Mouse (Mus musculus) olfactory bulb, adult 2 months (tissue): ENCODE measurements around the gene AF067061. TPM values are rescaled to one million over a fixed set of nuclear protein-coding genes. Genes with fewer than 3 reads are reported as not detected.
"Not testable (repeated sequence)": the region's sequence is repeated elsewhere in the genome, so short reads cannot be mapped to it uniquely, and the experiment has no call there.

Source experiments
- H3K27ac ChIP-seq: fragments of 200-500 bp; 2 replicates; pipeline ENCODE4 v1.5.1; 2012; ENCODE audit warnings: low read depth, low read length; ENCODE audit not compliant: insufficient read depth
- H3K4me1 ChIP-seq: fragments of 200-500 bp; 2 replicates; pipeline ENCODE4 v1.6.1; 2012; ENCODE audit warnings: low read length; ENCODE audit not compliant: control insufficient read depth, insufficient read depth
- H3K4me3 ChIP-seq: fragments of 200-500 bp; 2 replicates; pipeline ENCODE4 v1.5.1; 2012; ENCODE audit warnings: mild to moderate bottlenecking, low read depth, low read length, moderate library complexity; ENCODE audit not compliant: insufficient read depth
- WGBS: fragments of 180-500 bp; shearing (Covaris S2); methylation state at CpG from one replicate; pipeline ENCODE4 v1.1.7; 2018; 5-methylcytosine and 5-hydroxymethylcytosine counted together
- polyA plus RNA-seq: library from polyadenylated mRNA; stranded (reverse); fragments of >200 nt; gene quantifications from 2 replicates; pipeline ENCODE4 v1.2.4, GENCODE M21; 2012; ENCODE audit warnings: low replicate concordance; ENCODE audit not compliant: missing spikeins, insufficient read depth, insufficient read length

AF067061 gene
- polyA plus RNA-seq = not detected in 2 replicates

- H3K27ac ChIP-seq, H3K4me1 ChIP-seq, H3K4me3 ChIP-seq: not testable (repeated sequence)
- 81% methylated on average over 2 of the region's 2 CpGs for WGBS
Observed at GRCm38 (mm10) chr13:120262870-120263269, at the start of gene AF067061. Gene AF067061 (plus strand): TSS chr13:120263114.

- H3K4me3 ChIP-seq = not testable (repeated sequence)
Observed at GRCm38 (mm10) chr13:120215847-120216246, 47.1 kb upstream of the AF067061 start, which contains the start of gene Gm21762. Gene Gm21762 (minus strand): TSS chr13:120215947.

GRCm38 (mm10) chr13:120220922-120221321, 42.0 kb upstream of the AF067061 start:
- 81% methylated on average over 5 of the region's 5 CpGs for WGBS
- not testable (repeated sequence) for H3K4me3 ChIP-seq

More at GRCm38 (mm10) chr13:120215847-120216246, 47.1 kb upstream of the AF067061 start, which contains the start of gene Gm21762:
- no CpG with 5 or more reads among the region's 2 CpGs for WGBS
- not testable (repeated sequence) for H3K4me1 ChIP-seq, H3K27ac ChIP-seq

GRCm38 (mm10) chr13:120223012-120223659, 39.8 kb upstream of the AF067061 start:
- H3K4me1 ChIP-seq, H3K27ac ChIP-seq, H3K4me3 ChIP-seq: not testable (repeated sequence)
- 93% methylated on average over 16 of the region's 25 CpGs for WGBS

More at GRCm38 (mm10) chr13:120220922-120221321, 42.0 kb upstream of the AF067061 start:
- not testable (repeated sequence) for H3K4me1 ChIP-seq, H3K27ac ChIP-seq

GRCm38 (mm10) chr13:120231798-120232197, 31.1 kb upstream of the AF067061 start:
- not testable (repeated sequence) for H3K4me3 ChIP-seq, H3K4me1 ChIP-seq, H3K27ac ChIP-seq
- 94% methylated on average over 17 of the region's 17 CpGs for WGBS

- 79% methylated on average over 13 of the region's 25 CpGs for WGBS
- H3K27ac ChIP-seq, H3K4me3 ChIP-seq, H3K4me1 ChIP-seq: not testable (repeated sequence)
Observed at GRCm38 (mm10) chr13:120232447-120233049, 30.4 kb upstream of the AF067061 start.

- H3K4me1 ChIP-seq, H3K27ac ChIP-seq, H3K4me3 ChIP-seq: not testable (repeated sequence)
Observed at GRCm38 (mm10) chr13:120238811-120239210, 24.1 kb upstream of the AF067061 start, which contains the start of gene Gm21731. Gene Gm21731 (plus strand): TSS chr13:120239111.

- not testable (repeated sequence) for H3K4me1 ChIP-seq, H3K4me3 ChIP-seq, H3K27ac ChIP-seq
- 88% methylated on average over 2 of the region's 3 CpGs for WGBS
Observed at GRCm38 (mm10) chr13:120251208-120251924, 11.5 kb upstream of the AF067061 start.

- WGBS = 82% methylated on average over 3 of the region's 3 CpGs
- not testable (repeated sequence) for H3K27ac ChIP-seq, H3K4me3 ChIP-seq, H3K4me1 ChIP-seq
Observed at GRCm38 (mm10) chr13:120258817-120259658, 3.9 kb upstream of the AF067061 start.

- not testable (repeated sequence) for H3K4me3 ChIP-seq, H3K27ac ChIP-seq, H3K4me1 ChIP-seq
- WGBS = 74% methylated on average over 3 of the region's 3 CpGs
Observed at GRCm38 (mm10) chr13:120259718-120260117, 3.2 kb upstream of the AF067061 start.

- H3K4me1 ChIP-seq, H3K27ac ChIP-seq, H3K4me3 ChIP-seq: not testable (repeated sequence)
- 14% methylated on average over 2 of the region's 2 CpGs for WGBS
Observed at GRCm38 (mm10) chr13:120277837-120278236, 14.9 kb downstream of the AF067061 start.
